Mouse (Mus musculus): ENCODE results near the gene Sod3.

DNA sequence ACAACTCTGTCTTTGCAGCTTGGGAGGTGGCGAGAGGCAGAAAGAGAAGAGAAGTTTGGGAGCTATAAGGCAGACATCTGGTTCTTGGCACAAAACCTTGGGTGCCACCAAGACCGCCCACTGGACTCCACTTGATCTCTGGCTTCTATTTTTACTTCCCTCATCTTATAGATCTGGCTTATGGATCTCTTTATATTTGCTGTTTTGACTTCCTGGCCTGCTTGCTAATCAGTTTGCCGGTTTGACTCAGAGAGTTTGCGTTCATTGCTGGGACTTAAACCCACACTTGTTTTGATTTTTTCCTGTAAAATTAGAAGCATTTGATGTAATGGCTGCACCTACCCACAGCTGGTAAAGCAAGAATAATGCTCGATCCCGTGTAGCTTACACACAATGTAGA is 7.3 kb downstream of the Sod3 start:
- TF ChIP-seq CTCF (IDR thresholded peaks at IDR 0.05; ENCODE audit: low read depth), result no peak
- no peak for TF ChIP-seq EP300 (IDR thresholded peaks at IDR 0.05; ENCODE audit: low read depth)

All from liver, embryonic 14.5 days (tissue).